Mouse (Mus musculus) heart, postnatal 0 days (tissue): ENCODE data around the gene Rpl6.
"Not testable (repeated sequence)": the region's sequence is repeated elsewhere in the genome, so short reads cannot be mapped to it uniquely, and the experiment has no call there.

Experiments used
- CTCF ChIP-seq: IDR thresholded peaks from 2 replicates; pipeline ENCODE4 v1.5.1; 2016; ENCODE audit warnings: antibody characterized with exemption, control low read depth, low read depth
- EP300 ChIP-seq: IDR thresholded peaks from 2 replicates; pipeline ENCODE4 v1.6.1; 2016; ENCODE audit warnings: antibody characterized with exemption, low read depth

DNA sequence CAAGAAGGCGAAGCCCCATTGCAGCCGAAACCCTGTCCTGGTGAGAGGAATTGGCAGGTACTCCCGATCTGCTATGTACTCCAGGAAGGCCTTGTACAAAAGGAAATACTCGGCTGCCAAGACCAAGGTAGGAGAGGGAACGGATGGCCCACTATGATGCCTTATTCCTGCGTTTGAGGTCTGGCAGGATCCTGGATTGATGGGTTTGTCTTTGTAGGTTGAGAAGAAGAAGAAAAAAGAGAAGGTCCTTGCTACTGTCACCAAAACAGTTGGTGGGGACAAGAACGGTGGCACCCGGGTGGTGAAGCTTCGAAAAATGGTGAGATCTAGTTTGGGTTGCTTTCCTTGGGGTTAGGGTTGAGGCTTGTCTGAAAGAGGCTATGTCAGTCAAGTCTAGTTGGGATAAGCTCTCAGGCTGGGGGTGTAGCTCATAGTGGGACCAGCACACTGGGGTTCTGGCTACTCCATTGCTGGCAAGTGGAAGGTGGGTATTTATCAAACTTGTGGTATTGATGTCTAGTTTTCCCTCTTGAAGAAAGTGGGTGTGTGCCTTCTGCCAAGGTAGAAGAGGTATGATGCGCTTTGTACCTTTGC, 1.4 kb downstream of the Rpl6 start:
- TF ChIP-seq CTCF, EP300: not testable (repeated sequence)
